Mouse (Mus musculus) C2C12 (cell line): ENCODE results near the gene Palm2.

ENCODE experiments used
- CEBPB ChIP-seq: IDR thresholded peaks from one replicate; pipeline ENCODE4 v1.6.1; 2011; ENCODE audit warnings: low read depth, mild to moderate bottlenecking, control low read depth, moderate library complexity
- CTCF ChIP-seq: IDR thresholded peaks from one replicate; pipeline ENCODE4 v1.5.1; 2011; ENCODE audit not compliant: control insufficient read depth, insufficient read depth, insufficient read length
- USF1 ChIP-seq: IDR thresholded peaks from one replicate; pipeline ENCODE4 v1.6.1; 2011; ENCODE audit warnings: low read depth, mild to moderate bottlenecking, control low read depth, moderate library complexity

- TF ChIP-seq USF1, result no peak
- TF ChIP-seq CTCF, result no peak
- no peak for TF ChIP-seq CEBPB
Measured at GRCm38 (mm10) chr4:57684676-57685215, 250.7 kb downstream of the Palm2 start.
